Mouse (Mus musculus): ENCODE measurements around the gene Olfr33. TPM values are rescaled to one million over a fixed set of nuclear protein-coding genes. Genes with fewer than 3 reads are reported as not detected.
A peak's percentile ranks its signal among the peaks of the same experiment; 100 is the strongest.

Olfr33 gene
- polyA plus RNA-seq, 1 experiment from 2014 or later, result not detected

GRCm38 (mm10) chr7:102698461-102698860 is 20.4 kb downstream of the Olfr33 start:
- TF ChIP-seq EP300 (IDR thresholded peaks at IDR 0.05; ENCODE audit: low read depth) (no peak), CTCF (IDR thresholded peaks at IDR 0.05; ENCODE audit: low read depth) (no peak)
- no peak for DNase-seq
- WGBS (ENCODE audit: insufficient replicate concordance), result 85% methylated on average over 7 of the region's 7 CpGs

GRCm38 (mm10) chr7:102695358-102696125 is 23.3 kb downstream of the Olfr33 start, which contains the start of gene Olfr557:
Gene Olfr557 (plus strand): TSS chr7:102695910.
- H3K36me3 ChIP-seq (replicated peaks; ENCODE audit: insufficient read depth, low read length), result no peaks in the 10 kb centered on the region
- H3K4me1 ChIP-seq (ENCODE audit: insufficient read depth), result no peaks in the 10 kb centered on the region
- no peaks in the 10 kb centered on the region for H3K27me3 ChIP-seq (ENCODE audit: insufficient read depth, low read length)
- no peak within 1 kb of the TSS for H3K9ac ChIP-seq (replicated peaks)
- H3K9me3 ChIP-seq (ENCODE audit: low read length), result peaks cover 2% of the 10 kb centered on the region; the same call in 1 of the 2 replicates
- WGBS (ENCODE audit: insufficient replicate concordance), result 65% methylated on average over 5 of the region's 5 CpGs
- DNase-seq (peak; percentile 36), ATAC-seq (no peak)
- TF ChIP-seq CTCF (IDR thresholded peaks at IDR 0.05; ENCODE audit: low read depth) (peak; percentile 82), EP300 (IDR thresholded peaks at IDR 0.05; ENCODE audit: low read depth) (no peak)
- no peak within 1 kb of the TSS for H3K4me2 ChIP-seq (ENCODE audit: low read depth, low read length)
- H3K27ac ChIP-seq (ENCODE audit: low read depth), result no peak within 1 kb of the TSS
- no peak within 1 kb of the TSS for H3K4me3 ChIP-seq (ENCODE audit: low read depth, low read length)

More at GRCm38 (mm10) chr7:102698461-102698860, 20.4 kb downstream of the Olfr33 start:
- Histone ChIP-seq H3K4me1 (ENCODE audit: insufficient read depth) (no peaks in the 10 kb centered on the region), H3K27ac (ENCODE audit: low read depth) (no peak overlapping the region), H3K9ac (replicated peaks) (no peak overlapping the region), H3K9me3 (ENCODE audit: low read length) (no peaks in the 10 kb centered on the region), H3K4me2 (ENCODE audit: low read depth, low read length) (no peak overlapping the region), H3K36me3 (replicated peaks; ENCODE audit: insufficient read depth, low read length) (no peaks in the 10 kb centered on the region), H3K27me3 (ENCODE audit: insufficient read depth, low read length) (no peaks in the 10 kb centered on the region), H3K4me3 (ENCODE audit: low read depth, low read length) (no peak overlapping the region)
- no peak for ATAC-seq

- H3K4me1 ChIP-seq (ENCODE audit: insufficient read depth), result no peaks in the 10 kb centered on the region
- no peaks in the 10 kb centered on the region for H3K27me3 ChIP-seq (ENCODE audit: insufficient read depth, low read length)
- DNase-seq, result peak; percentile 85
- peak within 1 kb of the TSS; percentile 84 for H3K4me2 ChIP-seq (ENCODE audit: low read depth, low read length)
- 0 out of 2 replicates have a peak within 1 kb of the TSS, but pooled peaks have one; percentile 11 for H3K27ac ChIP-seq (ENCODE audit: low read depth)
- no peaks in the 10 kb centered on the region for H3K36me3 ChIP-seq (replicated peaks; ENCODE audit: insufficient read depth, low read length)
- WGBS (ENCODE audit: insufficient replicate concordance), result 1% methylated on average over 33 of the region's 40 CpGs
- TF ChIP-seq CTCF (IDR thresholded peaks at IDR 0.05; ENCODE audit: low read depth), result no peak
- no peak for TF ChIP-seq EP300 (IDR thresholded peaks at IDR 0.05; ENCODE audit: low read depth)
- peaks cover 2% of the 10 kb centered on the region; the same call in 1 of the 2 replicates for H3K9me3 ChIP-seq (ENCODE audit: low read length)
- peak; percentile 99 for ATAC-seq
- H3K4me3 ChIP-seq (ENCODE audit: low read depth, low read length), result peak within 1 kb of the TSS; percentile 57
- H3K9ac ChIP-seq (replicated peaks), result peak within 1 kb of the TSS; percentile 57
These were observed 31.8 kb downstream of the Olfr33 start, which contains the start of gene Trim68 for GRCm38 (mm10) chr7:102686944-102687501. Gene Trim68 (minus strand): TSS chr7:102687327.

- DNase-seq (no peak), ATAC-seq (no peak)
- H3K27me3 ChIP-seq (ENCODE audit: insufficient read depth, low read length), result no peaks in the 10 kb centered on the region
- 79% methylated on average over 1 of the region's 1 CpGs for WGBS (ENCODE audit: insufficient replicate concordance)
- no peaks in the 10 kb centered on the region for H3K9me3 ChIP-seq (ENCODE audit: low read length)
- H3K36me3 ChIP-seq (replicated peaks; ENCODE audit: insufficient read depth, low read length), result no peaks in the 10 kb centered on the region
- H3K9ac ChIP-seq (replicated peaks), result no peak overlapping the region
- no peak overlapping the region for H3K27ac ChIP-seq (ENCODE audit: low read depth)
- H3K4me1 ChIP-seq (ENCODE audit: insufficient read depth), result no peaks in the 10 kb centered on the region
- no peak for TF ChIP-seq CTCF (IDR thresholded peaks at IDR 0.05; ENCODE audit: low read depth)
- no peak for TF ChIP-seq EP300 (IDR thresholded peaks at IDR 0.05; ENCODE audit: low read depth)
- no peak overlapping the region for H3K4me3 ChIP-seq (ENCODE audit: low read depth, low read length)
- H3K4me2 ChIP-seq (ENCODE audit: low read depth, low read length), result no peak overlapping the region
These were observed 37.0 kb downstream of the Olfr33 start for GRCm38 (mm10) chr7:102681916-102682315.

GRCm38 (mm10) chr7:102676225-102676624 is 42.6 kb downstream of the Olfr33 start:
- ATAC-seq, result no peak
- no peaks in the 10 kb centered on the region for H3K27me3 ChIP-seq (ENCODE audit: insufficient read depth, low read length)
- WGBS (ENCODE audit: insufficient replicate concordance), result 68% methylated on average over 2 of the region's 2 CpGs
- H3K4me3 ChIP-seq (ENCODE audit: low read depth, low read length), result no peak overlapping the region
- H3K9me3 ChIP-seq (ENCODE audit: low read length), result no peaks in the 10 kb centered on the region
- no peak overlapping the region for H3K27ac ChIP-seq (ENCODE audit: low read depth)
- H3K36me3 ChIP-seq (replicated peaks; ENCODE audit: insufficient read depth, low read length), result no peaks in the 10 kb centered on the region
- no peak for DNase-seq
- TF ChIP-seq EP300 (IDR thresholded peaks at IDR 0.05; ENCODE audit: low read depth), result no peak
- no peak for TF ChIP-seq CTCF (IDR thresholded peaks at IDR 0.05; ENCODE audit: low read depth)
- H3K4me2 ChIP-seq (ENCODE audit: low read depth, low read length), result no peak overlapping the region
- H3K9ac ChIP-seq (replicated peaks), result no peak overlapping the region
- H3K4me1 ChIP-seq (ENCODE audit: insufficient read depth), result no peaks in the 10 kb centered on the region

GRCm38 (mm10) chr7:102665378-102665777 is 53.5 kb downstream of the Olfr33 start:
- no peaks in the 10 kb centered on the region for H3K36me3 ChIP-seq (replicated peaks; ENCODE audit: insufficient read depth, low read length)
- H3K27me3 ChIP-seq (ENCODE audit: insufficient read depth, low read length), result no peaks in the 10 kb centered on the region
- no peak for TF ChIP-seq EP300 (IDR thresholded peaks at IDR 0.05; ENCODE audit: low read depth)
- peak; percentile 54 for TF ChIP-seq CTCF (IDR thresholded peaks at IDR 0.05; ENCODE audit: low read depth)
- H3K27ac ChIP-seq (ENCODE audit: low read depth), result no peak overlapping the region
- ATAC-seq, result no peak
- H3K4me3 ChIP-seq (ENCODE audit: low read depth, low read length), result no peak overlapping the region
- no peak overlapping the region for H3K4me2 ChIP-seq (ENCODE audit: low read depth, low read length)
- H3K9ac ChIP-seq (replicated peaks), result no peak overlapping the region
- H3K9me3 ChIP-seq (ENCODE audit: low read length), result no peaks in the 10 kb centered on the region
- 31% methylated on average over 2 of the region's 2 CpGs for WGBS (ENCODE audit: insufficient replicate concordance)
- no peaks in the 10 kb centered on the region for H3K4me1 ChIP-seq (ENCODE audit: insufficient read depth)
- DNase-seq, result no peak
